Mouse (Mus musculus) spleen, embryonic (tissue): Measurements from ENCODE around the gene Snrnp70.

Source experiments
- CTCF ChIA-PET: fragments of 350-600 bp; sonication (Branson Sonifier 250); formaldehyde crosslinking; loops from one replicate; lab custom pipeline; 2022; lab: Charles Lee

Snrnp70 gene

GRCm38 (mm10) chr7:45412421-45412820, 16.9 kb upstream of the Snrnp70 start:
- CTCF ChIA-PET: no interaction called here

- CTCF ChIA-PET: no interaction called here
These were observed 14.1 kb upstream of the Snrnp70 start for GRCm38 (mm10) chr7:45409497-45410163.

GRCm38 (mm10) chr7:45408949-45409348, 13.4 kb upstream of the Snrnp70 start:
- CTCF ChIA-PET: no interaction called here

GRCm38 (mm10) chr7:45408351-45408750, 12.8 kb upstream of the Snrnp70 start:
- CTCF ChIA-PET: no interaction called here

- CTCF ChIA-PET: no interaction called here
These were observed 12.3 kb upstream of the Snrnp70 start for GRCm38 (mm10) chr7:45407836-45408235.

- CTCF ChIA-PET: no interaction called here
These were observed 10.9 kb upstream of the Snrnp70 start for GRCm38 (mm10) chr7:45406157-45407156.

GRCm38 (mm10) chr7:45405091-45406075, 9.8 kb upstream of the Snrnp70 start, which contains the start of gene Kcna7:
Gene Kcna7, plus strand, starts transcription at chr7:45405653.
- CTCF ChIA-PET: interaction anchor here (0.6 to 0.9 kb wide), 6 partner anchors 17 to 156 kb away, joined by 3 to 13 read pairs (median 4); partner anchors contain the start of gene Gys1

- CTCF ChIA-PET: interaction anchor here (0.6 to 0.8 kb wide), 6 partner anchors 10 to 321 kb away, joined by 3 to 5 read pairs (median 3); partner anchors contain the start of gene Ntf5
These were observed 8.2 kb upstream of the Snrnp70 start for GRCm38 (mm10) chr7:45403532-45404261.

GRCm38 (mm10) chr7:45401521-45402085, 6.1 kb upstream of the Snrnp70 start:
- CTCF ChIA-PET: no interaction called here

GRCm38 (mm10) chr7:45396787-45397186, 1.2 kb upstream of the Snrnp70 start:
- CTCF ChIA-PET: interaction anchor here (0.6 to 0.7 kb wide), 2 partner anchors 148 to 379 kb away, joined by 3 to 4 read pairs; partner anchors contain the start of gene Rras

GRCm38 (mm10) chr7:45396337-45396775, 814 bp upstream of the Snrnp70 start:
- CTCF ChIA-PET: interaction anchor here (0.7 kb wide), 1 partner anchor 378 kb away, joined by 4 read pairs; the partner anchor contains the start of gene Rras

- CTCF ChIA-PET: interaction anchor here (0.7 kb wide), 1 partner anchor 18 kb away, joined by 15 read pairs; no protein-coding TSS in a partner anchor
These were observed 407 bp downstream of the Snrnp70 start for GRCm38 (mm10) chr7:45395129-45395541.

- CTCF ChIA-PET: no interaction called here
These were observed 9.5 kb downstream of the Snrnp70 start for GRCm38 (mm10) chr7:45386077-45386476.

- CTCF ChIA-PET: no interaction called here
These were observed 19.5 kb downstream of the Snrnp70 start for GRCm38 (mm10) chr7:45376057-45376456.

- CTCF ChIA-PET: no interaction called here
These were observed 20.9 kb downstream of the Snrnp70 start for GRCm38 (mm10) chr7:45374620-45375019.

GRCm38 (mm10) chr7:45372371-45372770, 23.2 kb downstream of the Snrnp70 start:
- CTCF ChIA-PET: no interaction called here

- CTCF ChIA-PET: no interaction called here
These were observed 24.8 kb downstream of the Snrnp70 start, which contains the start of gene Lin7b for GRCm38 (mm10) chr7:45370475-45371311. Gene Lin7b, minus strand, starts transcription at chr7:45370583.

GRCm38 (mm10) chr7:45369836-45370474, 25.6 kb downstream of the Snrnp70 start:
- CTCF ChIA-PET: no interaction called here
